Mouse (Mus musculus) thymus, adult 2 months (tissue): ENCODE measurements around the gene Nkiras2.

Source experiments
- CTCF ChIP-seq: fragments of 200-500 bp; IDR thresholded peaks from 2 replicates; pipeline ENCODE4 v1.5.1; 2012; ENCODE audit warnings: mild to moderate bottlenecking, control low read depth, low read length, moderate library complexity, borderline replicate concordance; ENCODE audit not compliant: control insufficient read depth, poor library complexity, insufficient read depth; ENCODE audit errors: extremely low read depth
- POLR2A ChIP-seq: fragments of 200-500 bp; IDR thresholded peaks from 2 replicates; pipeline ENCODE4 v1.6.1; 2012; ENCODE audit warnings: mild to moderate bottlenecking, low read length, control low read depth, moderate library complexity; ENCODE audit not compliant: control insufficient read depth, poor library complexity, insufficient read depth; ENCODE audit errors: extremely low read depth

GRCm38 (mm10) chr11:100628862-100629352, 9.9 kb downstream of the Nkiras2 start:
- TF ChIP-seq POLR2A: no peak
- no peak for TF ChIP-seq CTCF
